In genomic region chr9:86728214-86728814, GRCm38 (mm10) we compare ENCODE assay signal across 19 mouse cellular contexts. TPM values are rescaled to one million over a fixed set of nuclear protein-coding genes. Genes with fewer than 3 reads are reported as not detected.
DNase-seq lines count a peak whose midpoint lies in the region.
"Had no signal": no experiment of that assay in that cellular context is flagged by ENCODE, and none has a peak within 500 bp of the region (broad histone marks: within the 10 kb centered on the region; RNA-seq: fewer than 3 reads in every experiment).

No protein-coding gene starts in this region.

- peak; percentile 70 for DNase-seq in adrenal gland, adult 2 months
- no peak for DNase-seq in adrenal gland, postnatal 25 days
- peak; percentile 62 for DNase-seq in adipocyte (ENCODE audit: low spot score)
- peak; percentile 32 to 62 for DNase-seq in lung, adult 18-20 months
- DNase-seq in lung, postnatal 4 days, result peak; percentile 31 to 32
- DNase-seq in cerebellum, postnatal 4 days (ENCODE audit: low spot score in 2 of 2), result no peak
- DNase-seq in urinary bladder, postnatal 14 days (ENCODE audit: low spot score), result no peak
- DNase-seq in urinary bladder, postnatal 25 days (ENCODE audit: low spot score), result no peak
- DNase-seq: cerebellum, adult 11-12 months; gastrocnemius, postnatal 10 days; kidney, adult 18-20 months; kidney, postnatal 14 days; liver, postnatal 0 days; right cerebral cortex, postnatal 14 days; thymus, postnatal 25 days had no signal

RNA-seq across cellular contexts. Expression of gene Prss35, which starts 15.1 kb away (rescaled TPM):
- total RNA-seq in adrenal gland, adult 2 months (2021), result 100 to 1,000 TPM; 118 to 551 TPM
- polyA plus RNA-seq in adrenal gland, adult 2 months (2012; rRNA removed), result 10.2 and 29.5 TPM in 2 replicates
- 181 and 236 TPM in 2 replicates for total RNA-seq in adrenal gland, postnatal 25 days (2021)
- total RNA-seq: common myeloid progenitor, adult 5-6 weeks; megakaryocyte-erythroid progenitor cell, adult 5-6 weeks had no signal
- polyA plus RNA-seq: CD4-positive, CD25-positive, alpha-beta regulatory T cell, adult 4 months; G1E had no signal

RNA-seq across cellular contexts. Expression of gene Me1, which starts 32.6 kb away (rescaled TPM):
- total RNA-seq in adrenal gland, adult 2 months (2021), result 1,000 to 10,000 TPM; 1,216 to 1,611 TPM
- polyA plus RNA-seq in adrenal gland, adult 2 months (2012; rRNA removed), result 307 and 379 TPM in 2 replicates
- 1,725 and 1,739 TPM in 2 replicates for total RNA-seq in adrenal gland, postnatal 25 days (2021)
- polyA plus RNA-seq: CD4-positive, CD25-positive, alpha-beta regulatory T cell, adult 4 months had no signal

Comparison
In these comparisons a context has a peak if more than half of its experiments do, and no peak if none do; other contexts are left out.
1. DNase-seq: peak in adrenal gland, adult 2 months (single experiment), adipocyte (single experiment), lung, adult 18-20 months (2 of 2) and lung, postnatal 4 days (2 of 2); none in adrenal gland, postnatal 25 days (single experiment), cerebellum, postnatal 4 days (0 of 2), urinary bladder, postnatal 14 days (single experiment) and urinary bladder, postnatal 25 days (single experiment).